Mouse (Mus musculus) spleen, adult 2 months (tissue): ENCODE results near the gene Slco3a1. TPM values are rescaled to one million over a fixed set of nuclear protein-coding genes. Genes with fewer than 3 reads are reported as not detected.

Experiments
- DNase-seq, 2 experiments: peaks; one replicate each; pipeline versions ENCODE4 v3.0.0 to v3.0.0-alpha.2; 2012 to 2021; ENCODE audit warnings: low spot score in 2 of 2, low read depth in 1 of 2
- H3K27ac ChIP-seq: fragments of 200-500 bp; 2 replicates; pipeline ENCODE4 v1.5.1; 2012; ENCODE audit warnings: low read length, inconsistent platforms; ENCODE audit not compliant: insufficient read depth
- H3K27me3 ChIP-seq: fragments of 200-500 bp; 2 replicates; pipeline ENCODE4 v1.6.1; 2012; ENCODE audit warnings: mild to moderate bottlenecking, moderate library complexity, low read length, inconsistent platforms; ENCODE audit not compliant: control insufficient read depth, insufficient read depth
- H3K36me3 ChIP-seq: fragments of 200-500 bp; 2 replicates; pipeline ENCODE4 v1.6.1; 2012; ENCODE audit warnings: mild to moderate bottlenecking, low read length, inconsistent platforms; ENCODE audit not compliant: control insufficient read depth, insufficient read depth
- H3K4me1 ChIP-seq: fragments of 200-500 bp; 2 replicates; pipeline ENCODE4 v1.6.1; 2011; ENCODE audit warnings: inconsistent platforms; ENCODE audit not compliant: control insufficient read depth, insufficient read depth, insufficient read length
- H3K4me3 ChIP-seq: fragments of 200-500 bp; 2 replicates; pipeline ENCODE4 v1.5.1; 2011; ENCODE audit warnings: mild to moderate bottlenecking, inconsistent platforms; ENCODE audit not compliant: insufficient read depth, insufficient read length; ENCODE audit errors: extremely low read depth
- CTCF ChIP-seq: fragments of 200-500 bp; IDR thresholded peaks from 2 replicates; pipeline ENCODE4 v1.5.1; 2011; ENCODE audit warnings: mild to moderate bottlenecking, inconsistent platforms; ENCODE audit not compliant: insufficient read depth, insufficient read length, insufficient replicate concordance; ENCODE audit errors: extremely low read depth
- POLR2A ChIP-seq: fragments of 200-500 bp; IDR thresholded peaks from 2 replicates; pipeline ENCODE4 v1.6.1; 2011; ENCODE audit warnings: low read depth, low read length, inconsistent platforms
- WGBS: fragments of 180-500 bp; shearing (Covaris S2); methylation state at CpG from one replicate; pipeline ENCODE4 v1.1.7; 2018; 5-methylcytosine and 5-hydroxymethylcytosine counted together
- polyA plus RNA-seq: library from polyadenylated mRNA; depleted of rRNA; stranded (reverse); fragments of >200 nt; gene quantifications from 2 replicates; pipeline ENCODE4 v1.2.3, GENCODE M21; 2012

Gene Slco3a1
- polyA plus RNA-seq, 1 experiment: 23.1 TPM

DNA sequence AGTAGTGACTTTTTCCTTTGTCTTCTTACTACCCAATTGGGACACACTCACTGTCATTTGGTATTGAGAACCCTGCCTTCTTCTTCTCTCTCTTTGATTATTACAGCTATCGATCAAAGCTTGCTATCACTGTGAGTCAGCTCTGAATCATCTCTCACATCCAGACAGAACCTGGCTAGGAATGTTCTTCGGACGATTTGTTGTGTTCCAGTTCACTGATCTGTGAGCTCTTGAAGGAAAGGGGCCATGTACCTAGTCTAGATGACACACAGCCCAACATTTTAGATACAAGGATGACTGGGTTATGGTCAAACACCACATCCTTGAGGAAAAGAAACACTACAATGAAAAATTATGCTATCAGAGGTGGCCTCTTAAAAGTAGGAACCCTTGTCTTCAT is 275.2 kb downstream of the Slco3a1 start:
- no peak for DNase-seq
- no peaks in the 10 kb centered on the region for H3K27me3 ChIP-seq
- no peak overlapping the region for H3K27ac ChIP-seq
- WGBS: 88% methylated on average over 3 of the region's 3 CpGs
- no peak overlapping the region for H3K4me3 ChIP-seq
- no peak for TF ChIP-seq POLR2A
- no peaks in the 10 kb centered on the region for H3K36me3 ChIP-seq
- no peaks in the 10 kb centered on the region for H3K4me1 ChIP-seq

DNA sequence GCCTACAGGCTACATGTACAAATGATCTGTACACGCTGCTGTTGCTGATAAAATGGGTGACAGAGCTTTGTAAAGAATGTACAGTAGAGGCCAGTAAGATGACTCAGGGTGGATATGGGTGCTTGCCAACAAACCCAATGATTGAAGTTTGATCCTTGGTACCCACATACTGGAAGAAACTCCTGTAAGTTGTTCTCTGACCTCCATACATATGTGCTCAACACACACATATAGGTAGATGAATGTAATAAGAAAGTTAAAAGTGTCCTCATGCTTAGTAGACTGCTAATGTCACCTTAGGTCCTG is 284.5 kb downstream of the Slco3a1 start:
- WGBS: 80% methylated on average over 1 of the region's 1 CpGs
- no peak overlapping the region for H3K27ac ChIP-seq
- no peak overlapping the region for H3K4me3 ChIP-seq
- no peaks in the 10 kb centered on the region for H3K27me3 ChIP-seq
- no peak for DNase-seq
- TF ChIP-seq POLR2A (no peak), CTCF (no peak)
- no peaks in the 10 kb centered on the region for H3K36me3 ChIP-seq
- no peaks in the 10 kb centered on the region for H3K4me1 ChIP-seq

DNA sequence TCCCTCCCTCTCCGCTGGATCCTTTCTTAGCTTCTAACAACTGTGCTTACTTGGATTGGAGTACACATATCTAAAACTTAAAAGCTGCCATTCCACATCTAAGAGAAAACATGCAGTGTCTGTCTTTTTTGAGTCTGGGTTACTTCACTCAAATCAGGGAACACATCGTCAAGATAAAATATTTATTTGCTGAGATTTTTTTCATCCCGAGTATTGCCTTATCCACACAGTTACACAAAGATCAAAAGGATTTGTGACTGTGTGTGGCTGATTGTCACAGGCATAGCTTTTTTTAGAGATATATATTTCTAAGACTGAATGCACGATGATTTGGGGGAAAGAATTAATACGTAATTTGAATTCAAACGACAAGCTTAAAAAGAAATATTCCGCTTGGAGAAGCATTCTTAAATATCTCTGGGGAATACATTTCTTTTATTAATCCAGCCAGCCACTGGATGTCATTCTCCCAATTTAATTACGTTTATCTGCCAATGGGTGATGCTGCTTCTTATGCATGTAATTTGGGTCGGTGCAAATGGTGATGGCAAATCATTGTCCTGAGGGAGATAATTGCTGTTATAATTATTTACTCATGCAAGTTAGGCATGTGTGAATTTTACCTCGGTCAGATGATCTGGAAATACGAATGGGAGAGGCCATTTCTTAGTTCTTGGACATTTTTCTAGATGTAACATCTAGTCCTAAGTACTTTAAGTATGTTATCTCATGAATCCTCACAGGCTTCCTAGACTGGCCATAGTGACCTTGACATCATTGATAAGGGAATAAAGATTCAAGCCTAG is 285.1 kb downstream of the Slco3a1 start:
- Histone ChIP-seq H3K4me3 (no peak overlapping the region), H3K4me1 (no peaks in the 10 kb centered on the region), H3K36me3 (no peaks in the 10 kb centered on the region), H3K27ac (no peak overlapping the region), H3K27me3 (no peaks in the 10 kb centered on the region)
- TF ChIP-seq CTCF: no peak
- TF ChIP-seq POLR2A: no peak
- no peak for DNase-seq
- WGBS: 90% methylated on average over 11 of the region's 11 CpGs

DNA sequence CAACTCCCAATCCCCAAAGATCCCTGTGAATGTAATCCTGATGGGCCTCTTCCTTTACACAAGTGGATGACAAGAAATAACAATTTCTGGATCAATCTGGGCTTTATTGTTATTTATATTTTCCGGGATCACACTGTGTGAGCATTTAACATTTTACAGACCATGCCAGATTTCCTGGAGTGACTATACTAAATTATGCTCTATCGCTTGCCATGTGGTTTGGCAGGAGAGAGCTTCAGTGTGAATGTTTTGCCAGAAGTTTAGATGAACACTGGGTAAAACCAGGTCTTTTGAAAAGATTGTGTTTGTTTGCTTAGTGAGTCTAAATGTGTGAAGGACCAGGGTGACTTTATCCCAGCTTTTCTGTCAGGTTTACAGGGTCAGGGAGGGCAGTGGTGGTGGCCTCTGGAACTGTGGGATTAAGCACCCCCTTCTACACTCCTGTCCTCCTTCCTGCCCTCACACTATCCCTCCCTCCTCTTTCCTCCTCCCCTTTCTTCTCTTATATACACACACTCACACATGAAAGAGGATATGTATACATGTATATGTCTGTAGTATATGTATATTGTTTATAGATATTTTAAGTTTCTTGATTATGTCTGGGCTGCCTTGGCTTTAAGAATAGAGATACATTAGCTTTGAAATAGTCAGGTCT is 287.9 kb downstream of the Slco3a1 start:
- no peak overlapping the region for H3K4me3 ChIP-seq
- no peaks in the 10 kb centered on the region for H3K4me1 ChIP-seq
- H3K36me3 ChIP-seq: no peaks in the 10 kb centered on the region
- no peaks in the 10 kb centered on the region for H3K27me3 ChIP-seq
- TF ChIP-seq CTCF (no peak), POLR2A (no peak)
- no peak for DNase-seq
- 84% methylated on average over 2 of the region's 2 CpGs for WGBS
- H3K27ac ChIP-seq: no peak overlapping the region

DNA sequence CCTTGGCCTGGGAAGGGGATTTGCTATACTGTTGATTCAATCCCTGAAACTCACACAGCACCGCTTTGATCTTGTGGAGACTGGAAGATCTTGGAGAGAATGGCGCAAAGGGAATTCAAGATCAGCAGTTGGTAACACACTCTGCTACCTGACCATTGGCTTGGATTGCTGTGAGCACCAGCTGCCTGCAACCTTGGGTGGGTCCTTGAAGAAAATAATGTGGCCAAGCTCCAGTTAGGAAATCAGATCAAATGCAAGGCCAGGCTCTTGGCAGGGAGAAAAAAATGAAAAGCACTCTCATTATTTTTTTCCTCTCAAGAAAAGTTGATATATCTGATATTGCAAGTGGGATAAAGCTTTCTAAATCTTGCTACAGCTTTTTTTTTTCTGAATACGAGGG is 298.3 kb downstream of the Slco3a1 start:
- TF ChIP-seq POLR2A: no peak
- TF ChIP-seq CTCF: no peak
- WGBS: 85% methylated on average over 3 of the region's 3 CpGs
- Histone ChIP-seq H3K36me3 (no peaks in the 10 kb centered on the region), H3K4me3 (no peak overlapping the region), H3K27me3 (no peaks in the 10 kb centered on the region), H3K4me1 (no peaks in the 10 kb centered on the region), H3K27ac (no peak overlapping the region)
- DNase-seq: no peak

DNA sequence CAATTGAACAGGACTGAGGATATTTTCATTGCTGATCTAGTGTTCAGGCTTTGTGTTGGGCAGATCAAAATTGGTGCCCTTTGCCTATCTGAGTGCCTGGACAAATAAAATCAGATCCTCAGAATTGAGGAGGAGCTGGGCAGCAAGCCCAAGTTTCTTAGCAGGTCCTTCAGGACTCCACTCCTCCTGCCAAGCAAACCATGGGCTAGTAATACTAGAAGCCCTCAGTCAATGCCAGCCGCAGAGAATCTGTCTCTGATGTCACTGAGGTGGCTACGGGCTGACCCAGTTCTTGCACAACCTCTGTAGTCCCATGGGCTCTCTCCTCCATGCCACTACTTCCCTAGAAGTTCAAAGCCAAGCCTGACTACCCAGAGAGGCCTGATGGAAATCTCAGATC is 302.5 kb downstream of the Slco3a1 start:
- DNase-seq: no peak
- 88% methylated on average over 2 of the region's 2 CpGs for WGBS

DNA sequence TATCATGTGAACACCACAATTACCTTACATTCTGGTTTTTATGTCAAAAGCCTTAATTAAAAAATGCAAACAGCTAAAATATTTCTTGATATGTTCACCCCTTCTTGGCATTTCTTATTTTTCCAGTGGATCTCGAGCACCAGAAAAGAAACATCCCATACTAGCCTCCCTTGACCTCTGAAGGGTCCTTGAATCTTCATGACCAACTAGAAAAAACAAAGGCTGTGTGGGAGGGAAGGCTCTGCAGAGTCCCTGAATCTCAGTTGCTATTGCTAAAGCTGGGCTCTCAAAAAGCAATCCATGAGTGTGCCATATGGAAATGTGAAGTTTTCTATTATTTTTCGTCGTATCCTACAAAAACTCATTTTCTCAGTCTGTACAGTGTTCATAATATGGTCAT is 313.3 kb downstream of the Slco3a1 start:
- no peak for TF ChIP-seq CTCF
- TF ChIP-seq POLR2A: no peak
- Histone ChIP-seq H3K4me1 (no peaks in the 10 kb centered on the region), H3K27ac (no peak overlapping the region)

More for the DNA sequence above, 302.5 kb downstream of the Slco3a1 start:
- Histone ChIP-seq H3K36me3 (no peaks in the 10 kb centered on the region), H3K4me3 (no peak overlapping the region), H3K27me3 (no peaks in the 10 kb centered on the region), H3K27ac (no peak overlapping the region), H3K4me1 (no peaks in the 10 kb centered on the region)
- TF ChIP-seq POLR2A (no peak), CTCF (no peak)

More for the DNA sequence above, 313.3 kb downstream of the Slco3a1 start:
- DNase-seq: no peak
- Histone ChIP-seq H3K27me3 (no peaks in the 10 kb centered on the region), H3K36me3 (no peaks in the 10 kb centered on the region), H3K4me3 (no peak overlapping the region)
- 76% methylated on average over 3 of the region's 3 CpGs for whole genome bisulfite sequencing
